Mouse (Mus musculus): ENCODE results near the gene 2410004B18Rik.

DNA sequence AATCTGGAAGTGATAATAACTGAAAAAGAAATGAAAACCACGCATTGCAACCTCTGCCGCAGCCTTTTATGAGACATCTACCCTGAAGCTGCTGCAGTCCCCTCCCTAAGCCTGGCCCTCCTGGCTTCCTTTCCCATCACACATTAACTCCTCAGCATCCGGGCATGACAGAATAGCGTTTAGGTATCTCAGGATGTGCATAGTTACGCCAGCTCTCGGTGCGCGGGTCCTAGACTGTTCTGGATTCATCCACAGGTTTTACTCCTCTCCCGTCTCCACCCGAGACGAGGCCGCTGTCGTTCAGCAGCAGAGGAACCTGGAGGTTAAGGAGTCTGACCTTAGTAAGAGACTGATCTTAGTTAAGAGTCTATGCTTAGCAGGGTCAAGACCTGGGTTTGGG lies 53.3 kb downstream of the 2410004B18Rik start:
- TF ChIP-seq POLR2A (IDR thresholded peaks at IDR 0.05; ENCODE audit: insufficient read length, low read depth) (no peak), USF1 (IDR thresholded peaks at IDR 0.05; ENCODE audit: low read depth) (no peak), POLR2AphosphoS2 (IDR thresholded peaks at IDR 0.05; ENCODE audit: insufficient read length, low read depth) (no peak), E2F4 (IDR thresholded peaks at IDR 0.05; ENCODE audit: insufficient read depth) (no peak), MYOD1 (IDR thresholded peaks at IDR 0.05; ENCODE audit: control insufficient read depth in 1 of 3, insufficient read length in 2 of 3, low read depth in 2 of 3) (no peak), MAX (IDR thresholded peaks at IDR 0.05; ENCODE audit: low read depth) (no peak)

Measured in myocyte (in vitro differentiated cells).